In genomic region chr7:128937976-128938730, GRCm38 (mm10) we compare ENCODE assay signal across 9 mouse cellular contexts.
A peak's percentile ranks its signal among the peaks of the same experiment; 100 is the strongest.
DNase-seq lines count a peak whose midpoint lies in the region; ATAC-seq and TF ChIP-seq lines count a peak whose summit lies in the region.
"Had no signal": no experiment of that assay in that cellular context is flagged by ENCODE, and none has a peak within 500 bp of the region (broad histone marks: within the 10 kb centered on the region; RNA-seq: fewer than 3 reads in every experiment).

No protein-coding gene starts in this region.

- no peaks in the 10 kb centered on the region for H3K9me3 ChIP-seq in lung, postnatal 0 days (ENCODE audit: low read length)
- H3K9me3 ChIP-seq: forebrain, embryonic 15.5 days had no signal

- DNase-seq in gastrocnemius, postnatal 10 days: peak; percentile 5
- DNase-seq in gastrocnemius, postnatal 14 days: no peak
- DNase-seq in lung, postnatal 0 days (ENCODE audit: low spot score): peak; percentile 52
- DNase-seq in lung, postnatal 25 days (ENCODE audit: low spot score): no peak
- DNase-seq in c-Kit-positive CD71-negative TER-119-negative erythroid progenitor cells, embryonic 14.5 days (ENCODE audit: low read depth): peak; percentile 1
- DNase-seq in retina, embryonic 14.5 days (ENCODE audit: low spot score): peak; percentile 66
- DNase-seq in urinary bladder, postnatal 4 days (ENCODE audit: low spot score in 2 of 2): no peak
- DNase-seq in left cerebral cortex, postnatal 14 days (ENCODE audit: low spot score in 2 of 2): no peak

- ATAC-seq in lung, postnatal 0 days: no peak
- ATAC-seq: forebrain, embryonic 15.5 days had no signal

- H3K4me1 ChIP-seq in lung, postnatal 0 days (ENCODE audit: insufficient read depth, low read depth, low read length): no peaks in the 10 kb centered on the region
- H3K4me1 ChIP-seq: forebrain, embryonic 15.5 days had no signal

- H3K27me3 ChIP-seq in lung, postnatal 0 days (replicated peaks; ENCODE audit: insufficient read depth, low read length): no peaks in the 10 kb centered on the region
- H3K27me3 ChIP-seq: forebrain, embryonic 15.5 days had no signal

- no peaks in the 10 kb centered on the region for H3K36me3 ChIP-seq in lung, postnatal 0 days (ENCODE audit: insufficient read depth, low read length)
- H3K36me3 ChIP-seq: forebrain, embryonic 15.5 days had no signal

- H3K4me2 ChIP-seq in lung, postnatal 0 days (replicated peaks; ENCODE audit: low read depth, low read length): no peak overlapping the region
- H3K4me2 ChIP-seq: forebrain, embryonic 15.5 days had no signal

- H3K9ac ChIP-seq in lung, postnatal 0 days (replicated peaks; ENCODE audit: low read depth): no peak overlapping the region
- H3K9ac ChIP-seq: forebrain, embryonic 15.5 days had no signal

- no peak for TF ChIP-seq EP300 in lung, postnatal 0 days (IDR thresholded peaks at IDR 0.05)

- H3K4me3 ChIP-seq in lung, postnatal 0 days (ENCODE audit: low read depth, low read length): no peak overlapping the region
- H3K4me3 ChIP-seq: forebrain, embryonic 15.5 days had no signal

- H3K27ac ChIP-seq in lung, postnatal 0 days (ENCODE audit: low read length): no peak overlapping the region
- H3K27ac ChIP-seq: forebrain, embryonic 15.5 days had no signal

- intact Hi-C loops in gastrocnemius, postnatal 14 days (cut with DNase I; ENCODE audit: low total_unique reads): no loop called here
- intact Hi-C loops in left cerebral cortex, postnatal 14 days (cut with DNase I): no loop called here

- TF ChIP-seq CTCF in lung, postnatal 0 days (IDR thresholded peaks at IDR 0.05): no peak

- 29% methylated on average over 6 of the region's 6 CpGs for WGBS in lung, postnatal 0 days

Comparison
In these comparisons a context has a peak if more than half of its experiments do, and no peak if none do; other contexts are left out.
1. DNase-seq: peak in gastrocnemius, postnatal 10 days (single experiment), lung, postnatal 0 days (single experiment), c-Kit-positive CD71-negative TER-119-negative erythroid progenitor cells, embryonic 14.5 days (single experiment) and retina, embryonic 14.5 days (single experiment); none in gastrocnemius, postnatal 14 days (single experiment), lung, postnatal 25 days (single experiment), urinary bladder, postnatal 4 days (0 of 2) and left cerebral cortex, postnatal 14 days (0 of 2).